ENCODE assay signal across 9 mouse cellular contexts in genomic region chr7:144738357-144738798, GRCm38 (mm10). TPM values are rescaled to one million over a fixed set of nuclear protein-coding genes. Genes with fewer than 3 reads are reported as not detected.
A peak's percentile ranks its signal among the peaks of the same experiment; 100 is the strongest.
DNase-seq lines count a peak whose midpoint lies in the region; ATAC-seq lines count a peak whose summit lies in the region.
"Had no signal": no experiment of that assay in that cellular context is flagged by ENCODE, and none has a peak within 500 bp of the region (broad histone marks: within the 10 kb centered on the region; RNA-seq: fewer than 3 reads in every experiment).

No protein-coding gene starts in this region.

- H3K4me1 ChIP-seq in lung, embryonic 15.5 days = peaks cover 50% of the 10 kb centered on the region
- H3K4me1 ChIP-seq in forebrain, embryonic 13.5 days = peaks cover 32% of the 10 kb centered on the region
- peaks cover 10% of the 10 kb centered on the region for H3K4me1 ChIP-seq in limb, embryonic 11.5 days (ENCODE audit: control insufficient read depth, insufficient read depth, low read length)
- H3K4me1 ChIP-seq in neural tube, embryonic 14.5 days (ENCODE audit: control insufficient read depth, insufficient read depth, low read length) = peaks cover 6% of the 10 kb centered on the region

- peak overlapping the region; percentile 62 for H3K4me2 ChIP-seq in lung, embryonic 15.5 days
- H3K4me2 ChIP-seq in forebrain, embryonic 13.5 days = peak overlapping the region; percentile 78
- peak overlapping the region; percentile 92 for H3K4me2 ChIP-seq in limb, embryonic 11.5 days (ENCODE audit: low read depth, severe bottlenecking)
- peak overlapping the region; percentile 75 for H3K4me2 ChIP-seq in neural tube, embryonic 14.5 days (ENCODE audit: low read depth, low read length)

- no peak for DNase-seq in lung, postnatal 36 days
- DNase-seq in limb, embryonic 11.5 days (ENCODE audit: low spot score) = peak; percentile 30
- no peak for DNase-seq in left cerebral cortex, adult 11 months (ENCODE audit: low spot score)
- no peak for DNase-seq in left cerebral cortex, postnatal 4 days

- no peak overlapping the region for H3K27ac ChIP-seq in lung, embryonic 15.5 days
- no peak overlapping the region for H3K27ac ChIP-seq in forebrain, embryonic 13.5 days
- H3K27ac ChIP-seq in limb, embryonic 11.5 days (replicated peaks; ENCODE audit: low read depth, low read length) = no peak overlapping the region
- H3K27ac ChIP-seq in neural tube, embryonic 14.5 days (ENCODE audit: low read depth, low read length) = no peak overlapping the region

- H3K4me3 ChIP-seq in lung, embryonic 15.5 days = peak overlapping the region; percentile 37
- peak overlapping the region; percentile 47 for H3K4me3 ChIP-seq in forebrain, embryonic 13.5 days
- H3K4me3 ChIP-seq in limb, embryonic 11.5 days (ENCODE audit: low read depth, low read length) = peak overlapping the region; percentile 32
- H3K4me3 ChIP-seq in neural tube, embryonic 14.5 days (ENCODE audit: low read depth, low read length) = peak overlapping the region; percentile 27

- H3K9ac ChIP-seq in lung, embryonic 15.5 days = peak overlapping the region; percentile 18
- H3K9ac ChIP-seq in forebrain, embryonic 13.5 days = peak overlapping the region; percentile 71
- H3K9ac ChIP-seq in limb, embryonic 11.5 days (ENCODE audit: low read length) = peak overlapping the region; percentile 52
- peak overlapping the region; percentile 37; the same call in 1 of the 2 replicates for H3K9ac ChIP-seq in neural tube, embryonic 14.5 days (replicated peaks; ENCODE audit: low read depth, low read length)

- no peaks in the 10 kb centered on the region for H3K36me3 ChIP-seq in lung, embryonic 15.5 days
- no peaks in the 10 kb centered on the region for H3K36me3 ChIP-seq in forebrain, embryonic 13.5 days (ENCODE audit: poor library complexity, severe bottlenecking)
- no peaks in the 10 kb centered on the region for H3K36me3 ChIP-seq in limb, embryonic 11.5 days (ENCODE audit: control insufficient read depth, insufficient read depth, low read length)
- H3K36me3 ChIP-seq in neural tube, embryonic 14.5 days (ENCODE audit: control insufficient read depth, insufficient read depth, low read length) = no peaks in the 10 kb centered on the region

- ATAC-seq in lung, embryonic 15.5 days (ENCODE audit: borderline replicate concordance, extremely low read depth, low FRiP score, low TSS enrichment) = peak; percentile 68; the same call in 1 of the 2 replicates
- peak; percentile 41; the same call in 1 of the 2 replicates for ATAC-seq in forebrain, embryonic 13.5 days
- peak; percentile 66; the same call in 1 of the 2 replicates for ATAC-seq in limb, embryonic 11.5 days (ENCODE audit: insufficient number of reproducible peaks, low FRiP score, low TSS enrichment, low read depth)
- peak; percentile 11; the same call in 1 of the 2 replicates for ATAC-seq in neural tube, embryonic 14.5 days (ENCODE audit: low read depth)
- no peak for ATAC-seq in megakaryocyte progenitor cell, adult 5-6 weeks (replicated peaks; ENCODE audit: poor library complexity)

- WGBS in lung, embryonic 15.5 days = 2% methylated on average over 33 of the region's 33 CpGs
- WGBS in forebrain, embryonic 13.5 days = 0% methylated on average over 28 of the region's 33 CpGs
- under 1% methylated on average over 30 of the region's 33 CpGs for WGBS in limb, embryonic 11.5 days
- WGBS in neural tube, embryonic 14.5 days = 3% methylated on average over 33 of the region's 33 CpGs

- peaks cover 9% of the 10 kb centered on the region; the same call in 1 of the 2 replicates for H3K27me3 ChIP-seq in lung, embryonic 15.5 days
- H3K27me3 ChIP-seq in forebrain, embryonic 13.5 days = peaks cover 19% of the 10 kb centered on the region; the same call in 1 of the 2 replicates
- peaks cover 7% of the 10 kb centered on the region; the same call in 1 of the 2 replicates for H3K27me3 ChIP-seq in limb, embryonic 11.5 days (ENCODE audit: control insufficient read depth, insufficient read depth, low read length)
- H3K27me3 ChIP-seq in neural tube, embryonic 14.5 days (ENCODE audit: control insufficient read depth, insufficient read depth, low read length) = no peaks in the 10 kb centered on the region

- intact Hi-C loops in left cerebral cortex, postnatal 4 days (cut with DNase I) = no loop called here

- no peaks in the 10 kb centered on the region for H3K9me3 ChIP-seq in lung, embryonic 15.5 days
- no peaks in the 10 kb centered on the region for H3K9me3 ChIP-seq in forebrain, embryonic 13.5 days (replicated peaks)
- H3K9me3 ChIP-seq in limb, embryonic 11.5 days (ENCODE audit: control insufficient read depth, low read length) = no peaks in the 10 kb centered on the region
- H3K9me3 ChIP-seq in neural tube, embryonic 14.5 days (ENCODE audit: control insufficient read depth, low read length) = no peaks in the 10 kb centered on the region

RNA-seq across cellular contexts. Expression of gene Ano1, which starts 13.4 kb away (rescaled TPM):
- 76.2 and 90.2 TPM in 2 replicates for polyA plus RNA-seq in lung, embryonic 15.5 days (2015; fragmentation: Nextera tagmentation; extraction: Ambion mirVana)
- 12.3 and 14.3 TPM in 2 replicates for polyA plus RNA-seq in forebrain, embryonic 13.5 days (2015; fragmentation: Nextera tagmentation; extraction: Ambion mirVana)
- 1.3 and 1.4 TPM in 2 replicates for polyA plus RNA-seq in limb, embryonic 11.5 days (2014; fragmentation: Nextera tagmentation; extraction: Ambion mirVana)
- polyA plus RNA-seq in neural tube, embryonic 14.5 days (2014; fragmentation: Nextera tagmentation; extraction: Ambion mirVana) = 3.7 and 5.3 TPM in 2 replicates
- total RNA-seq in left cerebral cortex, postnatal 4 days (2021) = 1 to 10 TPM; 5.3 to 7.6 TPM
- total RNA-seq in megakaryocyte progenitor cell, adult 5-6 weeks (2015) = not detected in 2 replicates
- total RNA-seq in megakaryocyte progenitor cell, adult 5-6 weeks (2017) = not detected in 2 replicates
- total RNA-seq: neutrophil, adult 5-6 weeks had no signal

Comparison
In these comparisons a context has a peak if more than half of its experiments do, and no peak if none do; other contexts are left out.
1. H3K9ac ChIP-seq: peak in every context shown above with its lines; median percentile 71 in forebrain, embryonic 13.5 days; 52 in limb, embryonic 11.5 days; 37 in neural tube, embryonic 14.5 days; 18 in lung, embryonic 15.5 days.